Mouse (Mus musculus) lung, postnatal 0 days (tissue): Measurements from ENCODE around the gene Cd9.

Experiments used
- CTCF ChIP-seq: IDR thresholded peaks from 2 replicates; pipeline ENCODE4 v1.5.1; 2016; ENCODE audit warnings: antibody characterized with exemption, mild to moderate bottlenecking
- EP300 ChIP-seq: IDR thresholded peaks from 2 replicates; pipeline ENCODE4 v1.6.1; 2016; ENCODE audit warnings: antibody characterized with exemption, mild to moderate bottlenecking, control low read depth

DNA sequence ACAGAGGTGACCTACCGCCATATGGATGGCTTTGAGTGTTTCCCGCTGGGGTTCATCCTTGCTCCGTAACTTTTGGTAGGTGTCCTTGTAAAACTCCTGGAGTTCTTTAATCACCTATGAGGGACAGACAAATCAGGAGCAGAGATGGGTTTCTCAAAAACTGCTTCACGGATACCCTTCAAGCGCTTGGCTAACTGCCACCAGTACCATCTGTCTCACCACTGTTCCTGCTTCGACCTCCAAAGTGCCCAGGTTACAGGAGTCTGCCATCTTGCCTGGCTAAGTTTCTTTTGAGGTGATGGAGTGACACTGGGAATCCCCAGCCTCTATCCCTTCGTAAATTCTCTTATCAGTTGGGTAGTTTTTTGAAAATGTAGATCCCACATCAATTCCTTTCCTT lies 32.3 kb downstream of the Cd9 start:
- TF ChIP-seq CTCF (no peak), EP300 (no peak)
